Mouse (Mus musculus) MEL (cell line): ENCODE data around the gene Lsm2. TPM values are rescaled to one million over a fixed set of nuclear protein-coding genes. Genes with fewer than 3 reads are reported as not detected.

ENCODE experiments used
- DNase-seq: peaks from one replicate; pipeline ENCODE4 v3.0.0; 2011; ENCODE audit warnings: low read depth, low spot score
- H3K27ac ChIP-seq: 2 replicates; pipeline ENCODE4 v1.5.1; 2012; ENCODE audit warnings: low read depth, mild to moderate bottlenecking, control low read depth, low read length, moderate library complexity; ENCODE audit not compliant: control insufficient read depth
- H3K27me3 ChIP-seq, 2 experiments: fragments of 150-350 bp in 1 of 2; sonication (generic) in 1 of 2; 2 replicates each; pipeline ENCODE4 v1.6.1; 2012; ENCODE audit warnings: low read length in 2 of 2, mild to moderate bottlenecking in 2 of 2, improper control_type of control experiment in 1 of 2, moderate library complexity in 1 of 2; ENCODE audit not compliant: insufficient read depth in 2 of 2, control insufficient read depth in 1 of 2
- H3K36me3 ChIP-seq, 2 experiments: 2 replicates each; pipeline ENCODE4 v1.6.1; 2012 to 2014; ENCODE audit warnings: low read length in 2 of 2, improper control_type of control experiment in 1 of 2, inconsistent platforms in 1 of 2, mild to moderate bottlenecking in 1 of 2; ENCODE audit not compliant: insufficient read depth in 2 of 2, control insufficient read depth in 1 of 2
- H3K4me1 ChIP-seq, 2 experiments: fragments of 150-350 bp in 1 of 2; sonication (generic) in 1 of 2; 2 replicates each; pipeline ENCODE4 v1.6.1; 2012; ENCODE audit warnings: low read length in 2 of 2, improper control_type of control experiment in 1 of 2, mild to moderate bottlenecking in 1 of 2; ENCODE audit not compliant: insufficient read depth in 2 of 2, control insufficient read depth in 1 of 2
- H3K4me3 ChIP-seq, 2 experiments: fragments of 150-350 bp in 1 of 2; sonication (generic) in 1 of 2; 2 replicates each; pipeline ENCODE4 v1.5.1; 2012; ENCODE audit warnings: low read depth in 2 of 2, low read length in 2 of 2, mild to moderate bottlenecking in 2 of 2, moderate library complexity in 2 of 2, control low read depth in 1 of 2, improper control_type of control experiment in 1 of 2; ENCODE audit not compliant: control insufficient read depth in 1 of 2, insufficient read depth in 1 of 2
- H3K79me2 ChIP-seq: 2 replicates; pipeline ENCODE4 v1.6.1; 2012; ENCODE audit warnings: mild to moderate bottlenecking, low read length, moderate library complexity; ENCODE audit not compliant: control insufficient read depth, poor library complexity, insufficient read depth
- H3K9ac ChIP-seq: 2 replicates; pipeline ENCODE4 v1.6.1; 2012; ENCODE audit warnings: low read depth, mild to moderate bottlenecking, control low read depth, low read length, moderate library complexity; ENCODE audit not compliant: control insufficient read depth, poor library complexity, severe bottlenecking
- H3K9me3 ChIP-seq: fragments of 150-350 bp; sonication (generic); replicated peaks from 2 replicates; pipeline ENCODE4 v1.6.1; 2012; ENCODE audit warnings: mild to moderate bottlenecking, low read length, improper control_type of control experiment, moderate library complexity; ENCODE audit not compliant: insufficient read depth
- CHD1 ChIP-seq: IDR thresholded peaks from 2 replicates; pipeline ENCODE4 v1.6.1; 2012; ENCODE audit warnings: low read depth, mild to moderate bottlenecking, inconsistent platforms, low read length, improper control_type of control experiment
- CHD2 ChIP-seq: IDR thresholded peaks from 2 replicates; pipeline ENCODE4 v1.6.1; 2011; ENCODE audit warnings: low read length, improper control_type of control experiment
- CTCF ChIP-seq, 3 experiments: IDR thresholded peaks in 2 of 3; conservative IDR thresholded peaks in 1 of 3; 2 replicates each; pipeline ENCODE4 v1.5.1; 2011 to 2012; ENCODE audit warnings: low read length in 3 of 3, low read depth in 2 of 3, mild to moderate bottlenecking in 2 of 3, improper control_type of control experiment in 1 of 3, inconsistent platforms in 1 of 3, mixed read lengths in 1 of 3, moderate library complexity in 1 of 3; ENCODE audit not compliant: control insufficient read depth in 1 of 3, insufficient read depth in 1 of 3, poor library complexity in 1 of 3, severe bottlenecking in 1 of 3
- ELF1 ChIP-seq: IDR thresholded peaks from 2 replicates; pipeline ENCODE4 v1.6.1; 2014; ENCODE audit warnings: low read depth, mild to moderate bottlenecking, inconsistent platforms, low read length, improper control_type of control experiment, moderate library complexity
- ETS1 ChIP-seq: IDR thresholded peaks from 2 replicates; pipeline ENCODE4 v1.6.1; 2012; ENCODE audit warnings: low read depth, mild to moderate bottlenecking, inconsistent platforms, low read length, improper control_type of control experiment, moderate library complexity
- GABPA ChIP-seq: IDR thresholded peaks from 2 replicates; pipeline ENCODE4 v1.6.1; 2012; ENCODE audit warnings: low read depth, mild to moderate bottlenecking, inconsistent platforms, low read length, improper control_type of control experiment, moderate library complexity
- GATA1 ChIP-seq: IDR thresholded peaks from 2 replicates; pipeline ENCODE4 v1.6.1; 2011; ENCODE audit warnings: low read depth, low read length, improper control_type of control experiment
- MAX ChIP-seq: IDR thresholded peaks from 2 replicates; pipeline ENCODE4 v1.6.1; 2011; ENCODE audit warnings: low read length, improper control_type of control experiment
- MEF2A ChIP-seq: IDR thresholded peaks from 2 replicates; pipeline ENCODE4 v1.6.1; 2014; ENCODE audit warnings: low read depth, mild to moderate bottlenecking, inconsistent platforms, low read length, improper control_type of control experiment; ENCODE audit not compliant: poor library complexity, insufficient replicate concordance, severe bottlenecking; ENCODE audit errors: extremely low read depth
- MXI1 ChIP-seq: IDR thresholded peaks from 2 replicates; pipeline ENCODE4 v1.6.1; 2011; ENCODE audit warnings: mild to moderate bottlenecking, low read depth, low read length, improper control_type of control experiment
- MYC ChIP-seq: IDR thresholded peaks from 2 replicates; pipeline ENCODE4 v1.6.1; 2011; ENCODE audit warnings: low read depth, mild to moderate bottlenecking, low read length, improper control_type of control experiment, moderate library complexity
- NELFE ChIP-seq: IDR thresholded peaks from 2 replicates; pipeline ENCODE4 v1.6.1; 2011; ENCODE audit warnings: low read depth, low read length, improper control_type of control experiment
- POLR2AphosphoS2 ChIP-seq: IDR thresholded peaks from 2 replicates; pipeline ENCODE4 v1.6.1; 2011; ENCODE audit warnings: low read length, improper control_type of control experiment
- POLR2AphosphoS5 ChIP-seq: IDR thresholded peaks from 2 replicates; pipeline ENCODE4 v1.6.1; 2012; ENCODE audit warnings: low read depth, borderline replicate concordance, mild to moderate bottlenecking, inconsistent platforms, low read length, moderate library complexity, mixed read lengths
- RAD21 ChIP-seq: IDR thresholded peaks from 2 replicates; pipeline ENCODE4 v1.6.1; 2011; ENCODE audit warnings: mild to moderate bottlenecking, low read depth, low read length, improper control_type of control experiment
- SMC3 ChIP-seq: IDR thresholded peaks from 2 replicates; pipeline ENCODE4 v1.6.1; 2011; ENCODE audit warnings: low read depth, low read length, improper control_type of control experiment
- TAL1 ChIP-seq: IDR thresholded peaks from 2 replicates; pipeline ENCODE4 v1.6.1; 2012; ENCODE audit warnings: mild to moderate bottlenecking, inconsistent platforms, low read length, moderate library complexity, mixed read lengths
- TBP ChIP-seq: IDR thresholded peaks from 2 replicates; pipeline ENCODE4 v1.8.0; 2011; ENCODE audit warnings: low read depth, low read length, improper control_type of control experiment
- UBTF ChIP-seq: IDR thresholded peaks from 2 replicates; pipeline ENCODE4 v1.6.1; 2012; ENCODE audit warnings: low read depth, mild to moderate bottlenecking, inconsistent platforms, low read length, improper control_type of control experiment, moderate library complexity, borderline replicate concordance; ENCODE audit not compliant: insufficient read depth
- ZC3H11A ChIP-seq: IDR thresholded peaks from 2 replicates; pipeline ENCODE4 v1.6.1; 2012; ENCODE audit warnings: low read depth, mild to moderate bottlenecking, inconsistent platforms, low read length, improper control_type of control experiment
- ZKSCAN1 ChIP-seq: IDR thresholded peaks from 2 replicates; pipeline ENCODE4 v1.6.1; 2012; ENCODE audit warnings: low read depth, mild to moderate bottlenecking, inconsistent platforms, low read length, improper control_type of control experiment, moderate library complexity
- ZMIZ1 ChIP-seq: IDR thresholded peaks from 2 replicates; pipeline ENCODE4 v1.6.1; 2012; ENCODE audit warnings: low read depth, mild to moderate bottlenecking, inconsistent platforms, low read length, improper control_type of control experiment, moderate library complexity
- ZNF384 ChIP-seq: IDR thresholded peaks from 2 replicates; pipeline ENCODE4 v1.6.1; 2012; ENCODE audit warnings: low read depth, mild to moderate bottlenecking, inconsistent platforms, low read length, improper control_type of control experiment
- polyA plus RNA-seq, 2 experiments: library from polyadenylated mRNA; stranded (reverse) in 1 of 2; unstranded in 1 of 2; fragments of >175 nt in 1 of 2; fragments of >200 nt in 1 of 2; gene quantifications; 2 replicates each; pipeline versions ENCODE4 v1.2.1 to v1.2.4; 2012; ENCODE audit warnings: low replicate concordance in 2 of 2, low read depth in 1 of 2; ENCODE audit not compliant: insufficient read length in 2 of 2, insufficient read depth in 1 of 2, missing spikeins in 1 of 2
- total RNA-seq: library from RNA; depleted of rRNA; stranded (reverse); fragments of 300-350 nt; gene quantifications from 2 replicates; pipeline ENCODE4 v1.2.3, GENCODE M21; 2012

Lsm2 gene
- total and polyA plus RNA-seq, 3 experiments = 57.9 to 180 TPM; not detected in 1

DNA sequence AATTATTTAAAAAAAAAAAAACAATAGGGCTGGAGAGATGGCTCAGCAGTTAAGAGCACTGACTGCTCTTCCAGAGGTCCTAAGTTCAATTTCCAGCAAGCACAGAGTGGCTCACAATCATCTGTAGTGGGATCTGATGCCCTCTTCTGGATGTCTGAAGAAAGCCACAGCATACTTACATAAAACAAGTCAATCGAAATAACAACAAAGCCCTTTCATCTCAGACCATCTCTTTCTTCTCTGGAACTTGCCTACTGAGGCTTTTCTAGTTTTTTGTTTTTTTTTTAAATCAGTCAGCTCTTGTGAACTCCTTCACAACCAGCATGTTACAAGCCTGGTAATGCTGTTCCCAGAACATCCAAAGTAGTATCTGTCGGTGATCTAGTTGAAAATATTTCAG is 1.0 kb upstream of the Lsm2 start:
- TF ChIP-seq POLR2AphosphoS2 (no peak), SMC3 (peak; percentile 41), TBP (no peak), MYC (peak; percentile 42; the same call in 1 of the 2 replicates), CTCF (IDR thresholded peaks at IDR 0.05 in 2 of 3, conservative IDR thresholded peaks at IDR 0.05 in 1 of 3; ENCODE audit: control insufficient read depth in 1 of 3, insufficient read depth in 1 of 3, low read depth in 2 of 3, low read length in 3 of 3, poor library complexity in 1 of 3, severe bottlenecking in 1 of 3) (peak; percentile 11 to 44 (median 17); a peak in 4 of 6 replicates), ZC3H11A (0 out of 2 replicates have a peak, but pooled peaks have one; percentile 1), ZKSCAN1 (no peak), RAD21 (peak; percentile 36)
- TF ChIP-seq, all 39 proteins: peak for 5
- peak; percentile 72 for DNase-seq
- H3K9ac ChIP-seq = peak overlapping the region; percentile 99
- H3K4me1 ChIP-seq = no peaks in the 10 kb centered on the region; a peak in 1 of 4 replicates
- H3K27me3 ChIP-seq = no peaks in the 10 kb centered on the region
- H3K9me3 ChIP-seq = no peaks in the 10 kb centered on the region
- H3K4me3 ChIP-seq = peak overlapping the region; percentile 88 to 89
- peaks cover 30% of the 10 kb centered on the region for H3K79me2 ChIP-seq
- H3K36me3 ChIP-seq = peaks cover 0 to 6% of the 10 kb centered on the region in 2 experiments; a peak in 2 of 4 replicates
- H3K27ac ChIP-seq = peak overlapping the region; percentile 94

DNA sequence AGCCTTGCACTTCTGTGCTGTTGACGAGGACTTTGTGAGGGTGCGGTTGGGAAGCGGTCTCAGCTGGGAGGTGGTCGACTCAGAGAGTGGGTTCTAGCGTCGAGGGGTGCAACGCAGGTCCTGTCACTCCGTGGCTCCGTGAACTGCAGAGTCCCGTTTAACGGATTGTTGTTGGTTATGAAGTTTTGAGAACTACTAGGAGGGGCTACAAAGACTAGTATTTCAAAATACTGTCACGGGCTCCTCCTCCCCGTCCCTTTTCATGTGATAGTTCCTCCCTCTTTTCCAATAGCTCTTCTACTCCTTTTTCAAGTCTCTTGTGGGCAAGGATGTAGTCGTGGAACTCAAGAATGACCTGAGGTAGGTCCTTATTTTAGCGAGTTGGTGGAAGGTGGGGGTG is 666 bp downstream of the Lsm2 start:
- H3K4me3 ChIP-seq = peak overlapping the region; percentile 88 to 89
- peak overlapping the region; percentile 94 for H3K27ac ChIP-seq
- H3K27me3 ChIP-seq = no peaks in the 10 kb centered on the region
- H3K36me3 ChIP-seq = peaks cover 0 to 6% of the 10 kb centered on the region in 2 experiments; a peak in 2 of 4 replicates
- no peaks in the 10 kb centered on the region; a peak in 1 of 4 replicates for H3K4me1 ChIP-seq
- H3K9me3 ChIP-seq = no peaks in the 10 kb centered on the region
- peaks cover 30% of the 10 kb centered on the region for H3K79me2 ChIP-seq
- no peak for TF ChIP-seq ETS1
- TF ChIP-seq TBP = peak; percentile 30; the same call in 1 of the 2 replicates
- H3K9ac ChIP-seq = peak overlapping the region; percentile 99
- DNase-seq = peak; percentile 49

DNA sequence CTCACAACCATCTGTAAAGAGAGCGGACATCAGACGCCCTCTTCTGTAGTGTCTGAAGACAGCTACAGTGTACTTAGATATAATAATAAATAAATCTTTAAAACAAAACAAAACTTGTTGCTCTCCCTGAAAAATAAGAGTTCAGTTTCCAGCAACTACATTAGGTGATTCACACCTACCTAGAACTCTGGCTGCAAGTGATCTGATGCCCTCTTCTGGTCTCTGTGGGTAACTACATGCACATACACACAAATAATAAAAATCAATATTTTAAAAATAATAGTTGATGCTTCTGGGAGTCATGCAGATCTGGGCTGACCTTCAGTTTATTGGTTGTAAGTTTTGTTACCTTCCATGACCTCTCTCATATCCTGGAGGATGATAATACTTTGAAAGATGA is 2.6 kb downstream of the Lsm2 start:
- peak; percentile 40 for DNase-seq
- Histone ChIP-seq H3K79me2 (peaks cover 30% of the 10 kb centered on the region), H3K27me3 (no peaks in the 10 kb centered on the region), H3K27ac (no peak overlapping the region), H3K9me3 (no peaks in the 10 kb centered on the region), H3K9ac (no peak overlapping the region), H3K36me3 (peaks cover 0 to 6% of the 10 kb centered on the region in 2 experiments; a peak in 3 of 4 replicates), H3K4me1 (no peaks in the 10 kb centered on the region; a peak in 1 of 4 replicates)
- TF ChIP-seq NELFE = no peak
- no peak for TF ChIP-seq CHD1
- TF ChIP-seq GABPA = no peak
- peak; percentile 33; the same call in 1 of the 2 replicates for TF ChIP-seq SMC3
- peak; percentile 11 to 39 (median 23); a peak in 3 of 6 replicates for TF ChIP-seq CTCF (IDR thresholded peaks at IDR 0.05 in 2 of 3, conservative IDR thresholded peaks at IDR 0.05 in 1 of 3; ENCODE audit: control insufficient read depth in 1 of 3, insufficient read depth in 1 of 3, low read depth in 2 of 3, low read length in 3 of 3, poor library complexity in 1 of 3, severe bottlenecking in 1 of 3)
- no peak for TF ChIP-seq POLR2AphosphoS5
- TF ChIP-seq ETS1 = no peak
- no peak for TF ChIP-seq CHD2
- TF ChIP-seq GATA1 = no peak
- no peak for TF ChIP-seq MAX
- TF ChIP-seq ZMIZ1 = no peak
- no peak for TF ChIP-seq TAL1
- TF ChIP-seq ZNF384 = no peak
- TF ChIP-seq UBTF = no peak
- TF ChIP-seq MEF2A = no peak
- TF ChIP-seq ELF1 = no peak
- TF ChIP-seq MXI1 = no peak
- TF ChIP-seq, all 39 proteins: peak for 2
- no peak overlapping the region for H3K4me3 ChIP-seq
